Mouse (Mus musculus): ENCODE measurements around the gene Macrod2. TPM values are rescaled to one million over a fixed set of nuclear protein-coding genes. Genes with fewer than 3 reads are reported as not detected.
A peak's percentile ranks its signal among the peaks of the same experiment; 100 is the strongest.

Macrod2 gene
- polyA plus RNA-seq, 1 experiment, result 2.3 TPM

DNA sequence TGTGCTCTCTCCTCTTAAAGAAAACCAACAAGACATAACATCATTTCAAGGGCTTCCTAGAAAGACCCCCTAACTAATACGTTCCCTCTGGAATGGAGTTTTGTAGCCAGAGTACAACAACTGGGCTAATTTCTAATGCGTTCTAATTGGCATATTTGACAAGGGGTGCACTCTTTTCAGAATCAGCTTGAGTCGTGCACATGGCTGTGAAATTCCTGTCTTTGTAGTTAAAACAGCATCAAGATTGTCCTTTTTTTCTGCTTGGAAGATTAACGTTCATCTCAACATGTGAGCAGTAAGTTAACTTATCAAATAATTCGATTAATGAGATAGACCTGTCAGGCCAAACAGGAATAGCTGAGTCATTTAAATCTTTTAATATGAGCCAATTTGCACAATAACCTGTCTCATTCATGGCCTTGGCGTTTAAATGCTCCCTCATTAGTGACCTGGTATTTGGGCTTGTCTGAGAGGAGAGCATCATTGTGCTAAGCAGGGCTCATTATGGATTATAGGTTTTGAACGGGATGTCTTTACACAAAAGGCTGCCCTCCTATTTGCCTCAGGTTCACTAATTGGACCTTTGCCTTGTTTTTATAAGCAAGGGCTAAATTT, 762.0 kb downstream of the Macrod2 start:
- no peak for DNase-seq (ENCODE audit: low read depth, low spot score)
- 84% methylated on average over 7 of the region's 7 CpGs for WGBS

DNA sequence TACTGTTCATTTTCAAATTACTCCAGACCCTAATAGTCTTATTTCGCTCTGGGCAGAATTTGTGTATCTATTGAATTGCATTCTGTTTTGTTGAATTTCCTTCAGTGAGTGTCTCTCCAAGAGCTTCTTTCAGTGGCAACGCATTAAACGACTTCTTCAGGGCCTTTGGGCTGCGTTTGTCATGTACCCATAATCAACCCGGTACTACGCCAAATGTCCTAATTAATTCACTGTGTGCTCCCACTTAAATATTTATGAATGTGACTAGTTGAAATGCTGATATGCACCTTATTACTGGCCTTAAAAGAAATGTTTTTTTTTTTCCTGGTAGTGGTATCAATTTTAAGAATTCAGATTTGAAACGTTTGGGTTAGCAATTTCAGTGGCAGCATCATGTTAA, 763.1 kb downstream of the Macrod2 start:
- DNase-seq (ENCODE audit: low read depth, low spot score), result no peak
- 79% methylated on average over 7 of the region's 7 CpGs for WGBS

DNA sequence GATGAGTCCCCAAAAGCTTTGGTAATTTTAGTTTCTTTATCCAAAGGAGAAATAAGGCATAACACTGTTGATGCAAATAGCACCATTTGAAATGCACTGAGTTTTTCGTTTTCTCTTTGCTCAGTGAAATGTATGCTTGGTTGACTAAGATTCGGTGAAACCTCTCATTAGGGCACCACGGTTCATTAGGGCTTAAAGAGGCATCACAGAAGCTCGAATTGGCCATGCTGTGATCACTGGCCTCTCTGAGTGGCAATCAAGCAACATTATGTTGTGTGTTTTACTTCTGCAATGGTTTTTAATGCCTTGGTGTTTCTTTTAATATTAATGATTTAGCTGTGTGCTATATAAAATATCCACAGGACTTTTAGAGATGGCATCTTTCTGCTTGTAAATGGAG, 768.8 kb downstream of the Macrod2 start:
- DNase-seq (ENCODE audit: low read depth, low spot score), result no peak
- WGBS, result 79% methylated on average over 4 of the region's 4 CpGs

DNA sequence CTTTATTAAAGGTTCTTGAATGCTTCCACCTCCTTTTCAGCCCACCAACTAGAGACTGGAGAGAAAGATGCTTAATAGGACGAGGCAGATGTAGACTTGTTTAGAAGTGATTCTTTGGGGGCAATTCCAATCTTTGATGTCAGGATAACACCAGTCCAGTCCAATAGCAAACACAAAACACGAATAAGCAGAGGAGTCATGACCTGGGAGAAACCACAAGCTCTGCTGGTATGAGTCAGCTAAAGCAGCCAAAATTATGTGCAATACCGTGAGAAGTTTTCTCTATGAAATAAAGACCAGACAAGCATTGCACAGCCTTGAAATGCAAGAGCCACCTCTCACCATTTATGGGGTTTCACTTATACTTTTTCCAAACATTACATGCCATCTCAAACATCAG, 774.5 kb downstream of the Macrod2 start:
- 71% methylated on average over 3 of the region's 3 CpGs for WGBS

DNA sequence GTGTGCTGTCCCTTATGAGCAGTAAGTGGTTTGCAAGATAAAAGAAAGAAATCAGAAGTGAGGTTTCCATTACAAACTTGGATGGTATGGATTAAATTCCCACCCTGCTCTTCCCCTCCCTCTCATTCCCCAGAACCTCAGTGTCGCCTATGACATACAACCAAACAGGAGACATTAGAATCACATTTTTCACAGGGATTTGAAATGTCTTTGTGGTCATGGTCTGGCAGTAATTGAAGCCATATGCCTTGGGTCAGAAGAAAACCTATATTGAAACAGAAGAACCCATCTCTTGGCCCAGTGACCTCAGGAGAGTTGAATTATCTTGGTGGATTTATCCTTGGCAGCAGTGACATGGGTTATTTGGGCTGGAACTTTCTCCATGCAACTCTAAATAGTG, 778.1 kb downstream of the Macrod2 start:
- WGBS, result 100% methylated on average over 1 of the region's 1 CpGs

More for the DNA sequence above, 774.5 kb downstream of the Macrod2 start:
- no peak for DNase-seq (ENCODE audit: low read depth, low spot score)

DNA sequence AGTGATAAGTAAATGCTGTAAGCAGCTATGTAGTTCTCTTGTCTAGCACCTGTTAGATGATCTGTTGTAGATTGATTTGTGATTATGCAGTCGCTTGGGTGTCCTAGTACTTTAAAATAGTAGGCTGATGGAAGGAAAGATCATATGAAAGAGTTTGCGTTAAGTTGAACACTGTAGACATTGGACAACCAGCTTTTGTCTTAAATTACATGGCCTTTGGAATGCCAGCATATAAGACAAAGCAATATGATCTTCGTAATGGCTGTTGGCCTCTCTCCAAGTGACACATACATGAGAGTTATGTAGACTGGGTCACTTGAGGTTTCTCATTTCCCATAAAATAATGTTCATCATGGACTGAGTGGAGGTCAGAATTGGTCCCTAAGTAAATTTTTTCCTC, 778.5 kb downstream of the Macrod2 start:
- WGBS, result 35% methylated on average over 3 of the region's 3 CpGs
- DNase-seq (ENCODE audit: low read depth, low spot score), result peak; percentile 24

More for the DNA sequence above, 778.1 kb downstream of the Macrod2 start:
- DNase-seq (ENCODE audit: low read depth, low spot score), result no peak

DNA sequence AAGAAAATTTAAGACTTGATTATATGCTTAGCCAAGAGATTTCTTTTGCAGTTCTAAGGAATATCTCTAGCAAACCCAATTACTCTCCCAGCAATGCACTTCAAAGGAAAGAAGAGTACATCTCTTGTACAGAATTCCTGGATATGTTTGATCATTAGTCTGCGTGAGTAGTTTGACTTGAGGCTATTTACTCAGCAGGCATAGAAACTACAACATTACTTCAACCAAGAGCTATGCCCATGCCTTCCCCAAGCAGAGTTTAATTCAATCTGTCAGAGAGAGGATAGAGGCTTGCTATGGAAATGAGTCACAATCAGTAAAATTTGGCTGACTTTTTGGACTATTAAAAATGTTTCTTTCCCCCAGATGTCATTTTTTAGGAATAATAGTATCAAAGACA, 785.5 kb downstream of the Macrod2 start:
- 66% methylated on average over 1 of the region's 1 CpGs for WGBS
- DNase-seq (ENCODE audit: low read depth, low spot score), result no peak

DNA sequence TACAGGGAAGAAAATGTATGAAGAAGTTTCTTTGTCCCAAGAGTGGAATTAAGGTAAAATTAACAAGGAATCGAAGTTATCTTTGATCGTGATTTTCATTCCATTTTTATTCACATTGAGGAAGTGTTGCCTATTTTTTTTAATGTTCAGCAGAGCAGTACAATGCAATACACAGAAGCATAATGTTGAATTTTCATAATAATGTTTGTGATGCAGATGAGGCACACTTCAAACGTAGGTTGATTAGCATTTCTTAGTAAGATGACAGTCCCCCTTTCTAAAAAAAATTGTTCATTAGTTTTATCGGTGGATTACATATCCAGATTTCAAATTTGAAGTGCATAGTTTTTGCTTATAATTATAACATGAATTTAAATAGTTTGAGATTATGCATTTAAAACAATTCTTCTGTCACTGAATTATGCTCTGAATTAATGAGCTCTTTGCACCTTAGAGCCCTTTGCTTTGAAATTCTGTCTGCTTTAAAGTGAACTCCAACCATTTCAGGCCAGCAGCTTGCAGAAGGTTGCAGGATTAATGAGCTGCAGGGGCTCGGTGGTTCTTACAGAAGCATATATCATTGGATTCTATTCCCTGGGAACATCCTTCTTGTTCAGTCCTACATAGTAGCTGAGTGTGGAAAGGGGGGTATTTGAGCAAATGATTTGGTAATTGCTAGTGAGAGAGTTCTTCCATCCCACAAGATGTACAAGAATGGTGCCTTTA, 787.1 kb downstream of the Macrod2 start:
- DNase-seq (ENCODE audit: low read depth, low spot score), result no peak
- WGBS, result 90% methylated on average over 5 of the region's 5 CpGs

DNA sequence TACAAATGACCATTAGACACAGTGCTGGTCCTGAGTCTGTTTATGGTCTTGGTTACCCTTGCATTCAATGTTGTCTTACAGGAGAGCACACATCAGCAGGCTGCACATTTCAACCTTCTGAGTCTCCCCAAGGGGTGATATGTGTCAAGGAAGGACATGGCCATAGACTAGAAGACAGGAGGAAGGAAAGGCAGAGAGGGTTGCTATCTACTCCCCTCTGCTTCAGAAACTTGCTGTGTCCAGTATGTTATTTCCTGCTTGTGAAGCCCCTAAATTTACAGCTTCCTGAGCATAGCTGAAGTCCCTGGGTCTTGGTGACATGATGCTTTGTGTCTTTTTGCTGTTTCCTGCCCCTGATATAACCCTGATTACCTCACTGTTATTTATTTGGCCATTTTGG, 799.4 kb downstream of the Macrod2 start:
- no peak for DNase-seq (ENCODE audit: low read depth, low spot score)

DNA sequence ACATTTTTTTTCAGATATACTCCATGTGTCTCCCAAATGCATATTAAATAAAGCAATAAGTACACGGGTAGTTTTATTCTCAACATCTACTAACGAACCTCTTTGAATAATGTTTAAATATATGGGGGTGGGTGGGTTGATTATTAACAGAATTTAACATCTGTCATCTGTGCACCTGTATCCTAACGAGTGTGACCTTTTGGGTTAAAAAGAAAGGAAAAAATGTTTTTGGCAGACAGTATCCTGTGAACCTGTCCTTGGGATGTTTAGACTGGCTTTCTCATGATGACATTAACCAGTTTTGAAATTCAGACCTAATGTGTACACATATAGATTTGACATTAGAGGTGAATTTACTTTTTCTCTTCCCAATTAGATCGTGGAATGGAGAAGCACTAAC, 805.4 kb downstream of the Macrod2 start:
- DNase-seq (ENCODE audit: low read depth, low spot score), result no peak
- WGBS, result 26% methylated on average over 4 of the region's 4 CpGs

DNA sequence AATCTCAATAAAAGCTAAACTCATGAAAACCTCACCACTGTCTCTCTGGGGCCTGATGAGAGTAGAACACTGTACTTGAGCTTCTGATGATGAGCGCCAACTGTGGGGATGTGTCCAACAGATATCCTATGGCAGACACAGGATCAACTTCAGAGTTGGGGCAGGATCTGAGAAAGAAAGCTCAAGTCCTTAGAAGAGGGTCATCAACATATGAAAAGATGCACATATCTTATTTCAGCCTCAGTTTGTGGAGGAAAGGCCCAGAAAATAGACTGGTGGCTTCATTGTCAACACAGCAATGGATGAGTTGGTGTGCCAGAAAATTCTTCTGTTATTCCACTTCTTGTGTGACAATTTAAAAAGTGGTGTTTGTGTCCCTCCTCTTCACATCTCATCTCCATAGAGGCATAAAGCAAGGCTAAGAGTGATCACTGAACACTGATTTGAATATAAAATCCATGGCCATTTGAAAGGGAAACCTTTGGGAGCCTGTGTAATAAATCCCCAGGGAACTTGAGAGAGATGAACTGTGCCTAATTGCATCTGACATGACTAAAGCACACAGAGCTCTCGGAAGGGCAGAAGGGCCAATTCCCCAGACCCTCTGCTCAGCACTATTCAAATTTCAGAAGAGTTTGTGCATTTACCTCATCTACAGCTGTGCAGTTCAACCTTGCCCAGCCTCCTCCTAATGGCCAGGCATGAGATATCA, 806.4 kb downstream of the Macrod2 start:
- DNase-seq (ENCODE audit: low read depth, low spot score), result no peak
- 92% methylated on average over 2 of the region's 2 CpGs for WGBS

DNA sequence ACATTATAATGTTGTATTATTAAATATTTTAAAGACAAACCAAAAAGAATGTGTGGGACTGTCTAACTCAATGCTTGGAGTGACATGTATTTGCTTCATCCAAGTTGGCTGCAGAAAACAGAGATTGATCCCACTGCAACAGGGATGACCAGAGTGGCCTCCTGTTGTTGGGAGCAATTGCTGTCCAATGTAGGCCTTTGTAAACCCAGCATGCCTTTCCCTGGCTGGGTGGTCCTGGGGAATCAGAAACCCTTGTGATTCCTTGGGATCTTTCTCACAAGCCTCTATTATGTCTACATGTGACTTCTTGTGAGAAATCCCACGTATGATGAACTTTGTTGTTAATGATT, 806.9 kb downstream of the Macrod2 start:
- WGBS, result 87% methylated on average over 1 of the region's 1 CpGs

DNA sequence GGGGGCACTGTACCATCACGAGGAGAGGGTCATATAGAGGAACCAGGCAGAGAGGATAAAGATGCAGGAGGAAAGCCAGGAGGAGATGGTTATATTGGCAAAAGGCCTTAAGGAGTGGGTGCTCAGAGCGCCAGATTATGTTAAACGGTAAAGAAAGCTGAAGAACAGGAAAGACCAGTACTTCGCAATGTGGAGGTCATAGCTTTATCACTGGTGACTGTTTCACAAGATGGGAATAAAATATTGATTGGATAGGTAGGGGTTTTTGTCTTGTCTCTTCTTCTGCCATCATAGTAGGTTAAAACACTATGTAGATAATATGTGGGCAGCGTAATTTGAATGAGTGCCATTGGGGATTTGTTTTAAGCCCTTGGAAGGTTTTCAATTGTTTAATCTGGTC, 816.2 kb downstream of the Macrod2 start:
- WGBS, result 59% methylated on average over 5 of the region's 5 CpGs
- no peak for DNase-seq (ENCODE audit: low read depth, low spot score)

More for the DNA sequence above, 806.9 kb downstream of the Macrod2 start:
- DNase-seq (ENCODE audit: low read depth, low spot score), result no peak

DNA sequence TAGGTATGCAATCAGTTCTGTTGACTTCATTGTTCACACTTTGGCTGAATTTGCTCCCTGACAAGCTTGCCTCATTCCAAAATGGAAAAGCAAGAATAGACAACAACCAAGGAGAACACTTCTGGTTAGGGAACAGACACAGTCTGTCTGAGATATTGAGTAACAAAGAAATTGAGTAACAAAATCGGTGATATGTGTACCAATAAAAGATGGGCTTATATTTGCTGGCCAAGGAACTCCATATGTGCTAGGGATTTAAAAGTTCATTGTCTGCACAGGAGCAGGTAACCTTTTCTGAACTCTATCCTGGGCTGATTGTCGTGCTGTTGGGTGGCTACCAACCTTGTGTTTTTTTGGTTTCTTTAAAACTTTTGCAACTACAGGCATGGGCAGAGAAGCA, 817.2 kb downstream of the Macrod2 start:
- DNase-seq (ENCODE audit: low read depth, low spot score), result no peak
- WGBS, result 87% methylated on average over 2 of the region's 2 CpGs

DNA sequence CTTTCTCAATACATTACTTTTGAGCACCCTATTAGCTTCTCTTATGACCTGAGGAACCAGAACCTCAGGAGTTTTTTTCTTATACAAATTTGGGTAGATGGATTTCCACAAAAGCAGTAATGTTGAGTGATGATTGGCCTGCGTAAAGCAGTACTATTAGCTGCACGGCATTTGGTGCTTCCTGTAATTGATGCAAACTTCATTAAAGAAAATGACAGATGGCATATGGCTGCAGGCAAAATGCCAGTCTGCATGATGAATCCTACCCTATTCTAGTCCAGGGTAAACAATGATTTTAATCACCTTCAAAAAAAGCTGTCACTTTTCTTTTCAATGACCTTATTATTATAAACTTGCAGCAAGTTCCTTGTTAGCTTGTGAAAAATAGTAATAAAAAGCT, 822.4 kb downstream of the Macrod2 start:
- no peak for DNase-seq (ENCODE audit: low read depth, low spot score)
- WGBS, result 58% methylated on average over 2 of the region's 2 CpGs

DNA sequence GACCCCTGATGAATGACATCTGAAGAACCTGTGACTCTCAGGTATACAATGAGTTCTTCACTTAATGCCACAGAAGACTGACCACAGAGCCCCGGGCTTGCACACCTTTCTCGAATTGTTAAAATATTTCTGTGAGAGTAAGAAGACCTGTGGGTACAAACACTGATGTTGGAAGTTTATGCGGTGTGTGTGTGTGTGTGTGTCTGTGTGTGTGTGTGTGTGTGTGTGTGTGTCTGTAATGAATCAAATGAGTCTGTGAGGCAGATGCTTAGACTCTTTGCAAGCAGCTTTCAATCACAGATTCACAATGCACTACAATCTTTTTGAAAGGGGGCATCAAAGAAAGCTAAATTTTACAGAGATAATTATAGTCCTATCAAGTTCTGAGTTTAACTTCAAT, 822.8 kb downstream of the Macrod2 start:
- 73% methylated on average over 3 of the region's 3 CpGs for WGBS
- no peak for DNase-seq (ENCODE audit: low read depth, low spot score)

DNA sequence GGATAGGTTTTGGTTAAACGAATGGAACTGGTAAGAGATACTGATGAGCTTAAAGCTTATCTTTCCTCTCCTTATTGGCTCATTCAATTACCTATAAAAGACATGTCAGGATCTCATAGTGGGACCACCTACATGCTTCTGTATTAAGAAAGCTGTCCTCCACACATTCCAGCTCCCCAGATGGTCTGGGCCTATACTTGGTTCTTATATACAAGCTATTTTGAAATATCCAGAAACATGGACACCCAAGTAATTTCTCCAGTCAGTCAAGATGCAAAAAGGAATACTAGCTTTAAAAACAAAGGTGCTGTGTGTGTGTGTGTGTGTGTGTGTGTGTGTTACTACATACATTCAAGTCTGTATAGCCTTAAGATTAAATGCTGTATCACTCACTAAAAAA, 833.7 kb downstream of the Macrod2 start:
- DNase-seq (ENCODE audit: low read depth, low spot score), result no peak
- WGBS, result 92% methylated on average over 1 of the region's 1 CpGs

DNA sequence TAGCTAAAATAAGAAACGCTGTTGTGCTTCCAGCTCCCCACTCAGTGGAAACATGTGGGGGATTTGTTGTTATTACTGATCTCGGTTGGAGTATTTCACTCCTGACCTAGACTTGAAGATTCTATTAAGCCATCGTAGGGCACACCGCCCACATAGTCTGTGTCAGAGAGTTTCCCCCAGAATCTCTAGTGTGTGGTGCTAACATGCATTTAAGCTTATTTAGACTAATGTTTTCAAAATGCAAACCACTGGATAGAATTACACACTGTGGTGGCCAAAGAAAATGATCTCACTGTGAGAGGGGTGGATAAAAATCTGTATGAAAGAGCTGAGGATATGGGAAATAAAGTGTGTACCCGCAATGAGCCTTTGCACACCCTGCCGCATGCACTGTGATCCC, 834.7 kb downstream of the Macrod2 start:
- 81% methylated on average over 6 of the region's 6 CpGs for WGBS

DNA sequence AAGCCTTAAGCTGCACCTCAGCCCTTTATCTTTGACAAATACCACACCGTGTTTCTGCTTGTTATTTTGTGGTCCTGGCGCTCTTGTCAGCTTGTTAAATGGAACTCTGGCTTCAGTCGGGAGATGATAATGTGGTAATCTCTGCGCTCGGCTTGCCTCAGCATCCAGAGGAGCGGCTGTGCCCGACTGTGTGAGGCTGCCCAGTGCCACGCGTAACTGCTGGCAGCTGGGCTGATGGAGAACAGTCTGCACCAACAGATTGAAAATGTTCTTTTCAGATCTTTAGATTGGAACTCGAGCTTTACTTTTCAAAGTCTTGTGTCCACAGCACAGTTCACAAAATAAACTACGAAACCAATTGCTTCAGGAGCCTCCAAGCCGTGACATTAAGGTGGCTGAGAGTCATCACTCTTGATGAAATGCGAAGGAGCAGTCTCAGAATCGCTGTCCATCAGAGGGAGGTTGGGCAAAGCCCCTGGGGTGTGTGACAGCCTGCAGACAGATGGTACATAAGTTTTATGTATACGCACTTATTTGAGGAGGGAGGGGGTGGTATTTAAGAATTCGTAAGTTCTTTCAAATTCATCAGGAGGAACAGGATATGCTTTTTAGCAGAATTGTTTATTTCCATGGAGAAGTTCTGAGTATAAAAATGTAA, 836.0 kb downstream of the Macrod2 start:
- 52% methylated on average over 16 of the region's 16 CpGs for WGBS
- no peak for DNase-seq (ENCODE audit: low read depth, low spot score)

More for the DNA sequence above, 834.7 kb downstream of the Macrod2 start:
- DNase-seq (ENCODE audit: low read depth, low spot score), result no peak

DNA sequence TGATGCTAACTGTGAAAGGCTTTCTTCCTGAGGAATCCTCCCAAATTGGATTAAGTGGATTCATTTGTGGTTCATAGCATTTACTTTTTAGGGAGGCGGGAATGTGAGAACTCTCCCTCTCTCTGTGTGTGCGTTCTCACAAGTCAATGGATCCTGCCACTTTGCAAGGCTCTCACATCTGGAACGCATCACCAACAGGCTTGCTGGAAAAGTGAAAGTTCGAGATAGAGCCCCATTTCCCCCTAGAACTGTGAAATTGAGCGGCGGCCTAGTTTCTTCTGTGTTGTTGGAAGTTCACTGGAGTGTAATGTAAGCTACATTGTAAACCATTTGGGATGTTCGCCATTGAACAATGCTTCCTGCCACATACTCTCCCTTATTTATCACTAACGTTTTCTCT, 839.2 kb downstream of the Macrod2 start:
- DNase-seq (ENCODE audit: low read depth, low spot score), result no peak
- WGBS, result 80% methylated on average over 8 of the region's 8 CpGs
